In genomic region chr19:15925719-15926045, GRCm38 (mm10) we compare ENCODE assay signal across 8 mouse cellular contexts. TPM values are rescaled to one million over a fixed set of nuclear protein-coding genes. Genes with fewer than 3 reads are reported as not detected.
DNase-seq lines count a peak whose midpoint lies in the region; ATAC-seq and TF ChIP-seq lines count a peak whose summit lies in the region.

No protein-coding gene starts in this region.

- intact Hi-C loops in left cerebral cortex, adult 2 months (cut with DNase I) = loop anchor here (2.0 to 10.0 kb wide), 2 partner anchors 39 to 1321 kb away; no protein-coding TSS in a partner anchor

- peak overlapping the region; percentile 76 for H3K27ac ChIP-seq in hindbrain, postnatal 0 days
- peak overlapping the region; percentile 4; the same call in 1 of the 2 replicates for H3K27ac ChIP-seq in left cerebral cortex, adult 2 months

- H3K9ac ChIP-seq in hindbrain, postnatal 0 days (replicated peaks; ENCODE audit: low read length) = no peak overlapping the region

- peak; percentile 43 for ATAC-seq in hindbrain, postnatal 0 days

- peak overlapping the region; percentile 95 for H3K4me2 ChIP-seq in hindbrain, postnatal 0 days (ENCODE audit: low read depth, low read length)

- peak; percentile 94 for DNase-seq in Muller cell, postnatal 12 days (ENCODE audit: inconsistent ontology term)
- peak; percentile 20 for DNase-seq in cerebellum, adult 9-11 months
- DNase-seq in gastrocnemius, postnatal 10 days = peak; percentile 76
- DNase-seq in hindbrain, postnatal 0 days (ENCODE audit: low spot score) = peak; percentile 78
- DNase-seq in left cerebral cortex, adult 2 months (ENCODE audit: extremely low spot score in 1 of 2, low spot score in 2 of 2) = peak; percentile 53 to 69
- peak; percentile 88 for DNase-seq in lung, postnatal 25 days (ENCODE audit: low spot score)
- peak; percentile 47 for DNase-seq in skeletal muscle tissue, adult 2 months (ENCODE audit: low read depth, low spot score)
- DNase-seq in thymus, postnatal 4 days = no peak

- H3K4me3 ChIP-seq in hindbrain, postnatal 0 days (ENCODE audit: low read length) = peak overlapping the region; percentile 68
- H3K4me3 ChIP-seq in left cerebral cortex, adult 2 months = peak overlapping the region; percentile 69; the same call in 1 of the 2 replicates

- H3K27me3 ChIP-seq in hindbrain, postnatal 0 days (ENCODE audit: insufficient read depth, low read length) = no peaks in the 10 kb centered on the region

- peaks cover 4% of the 10 kb centered on the region for H3K4me1 ChIP-seq in hindbrain, postnatal 0 days (ENCODE audit: insufficient read depth, low read length)

- 12% methylated on average over 4 of the region's 4 CpGs for WGBS in hindbrain, postnatal 0 days

- H3K9me3 ChIP-seq in hindbrain, postnatal 0 days (ENCODE audit: low read length) = no peaks in the 10 kb centered on the region

- H3K36me3 ChIP-seq in hindbrain, postnatal 0 days (ENCODE audit: insufficient read depth, low read length) = no peaks in the 10 kb centered on the region

- no peak for TF ChIP-seq CTCF in hindbrain, postnatal 0 days (IDR thresholded peaks at IDR 0.05; ENCODE audit: low read depth)
- no peak for TF ChIP-seq CTCF in left cerebral cortex, adult 2 months (IDR thresholded peaks at IDR 0.05)

RNA-seq across cellular contexts. Expression of gene Psat1, which starts 21.5 kb away (rescaled TPM):
- total RNA-seq in gastrocnemius, postnatal 10 days (2021) = 10 to 100 TPM; 21.6 to 22.2 TPM
- total RNA-seq in hindbrain, postnatal 0 days (2014; rRNA removed) = 84.8 and 96.6 TPM in 2 replicates
- polyA plus RNA-seq in hindbrain, postnatal 0 days (2015; fragmentation: Nextera tagmentation; extraction: Ambion mirVana) = 79.8 and 92.3 TPM in 2 replicates
- 10 to 100 TPM; 94.6 to 97.5 TPM for total RNA-seq in left cerebral cortex, adult 2 months (2021)

RNA-seq across cellular contexts. Expression of gene Cep78, which starts 59.1 kb away (rescaled TPM):
- total RNA-seq in gastrocnemius, postnatal 10 days (2021) = 1 to 10 TPM; 3.6 to 4.3 TPM
- 15.5 and 28.0 TPM in 2 replicates for total RNA-seq in hindbrain, postnatal 0 days (2014; rRNA removed)
- 20.9 and 22.8 TPM in 2 replicates for polyA plus RNA-seq in hindbrain, postnatal 0 days (2015; fragmentation: Nextera tagmentation; extraction: Ambion mirVana)
- 1 to 10 TPM; 8.9 to 9.3 TPM for total RNA-seq in left cerebral cortex, adult 2 months (2021)
